Mouse (Mus musculus) stomach, postnatal 0 days (tissue): Measurements from ENCODE around the gene Fbxl5. TPM values are rescaled to one million over a fixed set of nuclear protein-coding genes. Genes with fewer than 3 reads are reported as not detected.

Experiments used
- ATAC-seq: fragments of 200-750 bp; cut with Nextera tagmentation; 2 replicates; pipeline ENCODE4 v1.8.0; 2017; ENCODE audit not compliant: low FRiP score, low TSS enrichment
- DNase-seq: peaks from one replicate; pipeline ENCODE4 v3.0.0-alpha.2; 2016; ENCODE audit warnings: low spot score
- H3K27ac ChIP-seq: fragments of 300-500 bp; sonication (generic); replicated peaks from 2 replicates; pipeline ENCODE4 v1.5.1; 2014; ENCODE audit warnings: mild to moderate bottlenecking, control low read depth
- H3K27me3 ChIP-seq: fragments of 300-500 bp; sonication (generic); 2 replicates; pipeline ENCODE4 v1.6.1; 2014; ENCODE audit warnings: low read length; ENCODE audit not compliant: control insufficient read depth, insufficient read depth
- H3K36me3 ChIP-seq: fragments of 300-500 bp; sonication (generic); 2 replicates; pipeline ENCODE4 v1.6.1; 2014; ENCODE audit warnings: low read length, mixed read lengths; ENCODE audit not compliant: control insufficient read depth, insufficient read depth
- H3K4me1 ChIP-seq: fragments of 300-500 bp; sonication (generic); replicated peaks from 2 replicates; pipeline ENCODE4 v1.6.1; 2014; ENCODE audit warnings: antibody characterized with exemption; ENCODE audit not compliant: control insufficient read depth, insufficient read depth
- H3K4me2 ChIP-seq: fragments of 300-500 bp; sonication (generic); replicated peaks from 2 replicates; pipeline ENCODE4 v1.6.1; 2014; ENCODE audit warnings: low read depth, mild to moderate bottlenecking, control low read depth, moderate library complexity
- H3K4me3 ChIP-seq: fragments of 300-500 bp; sonication (generic); 2 replicates; pipeline ENCODE4 v1.5.1; 2014; ENCODE audit warnings: low read depth, low read length, control low read depth
- H3K9ac ChIP-seq: fragments of 300-500 bp; sonication (generic); 2 replicates; pipeline ENCODE4 v1.6.1; 2014; ENCODE audit warnings: mild to moderate bottlenecking, low read length, control low read depth, mixed read lengths
- H3K9me3 ChIP-seq: fragments of 300-500 bp; sonication (generic); 2 replicates; pipeline ENCODE4 v1.6.1; 2016; ENCODE audit warnings: low read length; ENCODE audit not compliant: control insufficient read depth
- CTCF ChIP-seq: IDR thresholded peaks from 2 replicates; pipeline ENCODE4 v1.5.1; 2016; ENCODE audit warnings: antibody characterized with exemption, low read depth, mild to moderate bottlenecking, moderate library complexity
- EP300 ChIP-seq: optimal IDR thresholded peaks from 2 replicates; pipeline ENCODE3; 2016; ENCODE audit warnings: antibody characterized with exemption
- WGBS: fragments of 180-500 bp; shearing (Covaris S2); extraction: QIAGEN DNeasy Blood & Tissue Kit; methylation state at CpG from one replicate; pipeline ENCODE4 v1.1.7; 2014; 5-methylcytosine and 5-hydroxymethylcytosine counted together
- polyA plus RNA-seq: library from polyadenylated mRNA; unstranded; fragments of >200 nt; fragmentation: Nextera tagmentation; extraction: Ambion mirVana; gene quantifications from 2 replicates; pipeline ENCODE4 v1.2.1, GENCODE M21; 2015

Fbxl5 gene
- polyA plus RNA-seq: 44.0 and 45.7 TPM in 2 replicates

- H3K27me3 ChIP-seq: no peaks in the 10 kb centered on the region
- no peak within 1 kb of the TSS for H3K4me3 ChIP-seq
- no peaks in the 10 kb centered on the region for H3K36me3 ChIP-seq
- TF ChIP-seq EP300 (no peak), CTCF (no peak)
- ATAC-seq (no peak), DNase-seq (no peak)
- no peak within 1 kb of the TSS for H3K9ac ChIP-seq
- 83% methylated on average over 19 of the region's 19 CpGs for WGBS
- no peak within 1 kb of the TSS for H3K27ac ChIP-seq
- H3K9me3 ChIP-seq: no peaks in the 10 kb centered on the region
- no peaks in the 10 kb centered on the region for H3K4me1 ChIP-seq
- H3K4me2 ChIP-seq: no peak within 1 kb of the TSS
Measured at GRCm38 (mm10) chr5:43821538-43821937, at the start of gene Fbxl5. Fbxl5 (minus strand) TSS chr5:43821638.

GRCm38 (mm10) chr5:43868711-43869600 is 47.5 kb upstream of the Fbxl5 start:
- Histone ChIP-seq H3K9me3 (no peaks in the 10 kb centered on the region), H3K4me1 (no peaks in the 10 kb centered on the region), H3K27me3 (no peaks in the 10 kb centered on the region), H3K4me3 (peak overlapping the region; percentile 32), H3K9ac (peak overlapping the region; percentile 59), H3K27ac (peak overlapping the region; percentile 67), H3K4me2 (peak overlapping the region; percentile 62), H3K36me3 (no peaks in the 10 kb centered on the region)
- peak; percentile 50 for DNase-seq
- peak; percentile 68 for ATAC-seq
- 7% methylated on average over 28 of the region's 28 CpGs for WGBS
- no peak for TF ChIP-seq CTCF
- no peak for TF ChIP-seq EP300

GRCm38 (mm10) chr5:43868253-43868652 is 46.8 kb upstream of the Fbxl5 start, which contains the start of gene Cd38:
Cd38 (plus strand) TSS chr5:43868553.
- DNase-seq (no peak), ATAC-seq (no peak)
- no peaks in the 10 kb centered on the region for H3K36me3 ChIP-seq
- H3K9me3 ChIP-seq: no peaks in the 10 kb centered on the region
- H3K4me1 ChIP-seq: no peaks in the 10 kb centered on the region
- no peak for TF ChIP-seq EP300
- no peak for TF ChIP-seq CTCF
- peak within 1 kb of the TSS; percentile 67 for H3K27ac ChIP-seq
- H3K27me3 ChIP-seq: no peaks in the 10 kb centered on the region
- H3K9ac ChIP-seq: peak within 1 kb of the TSS; percentile 59
- H3K4me2 ChIP-seq: peak within 1 kb of the TSS; percentile 62
- H3K4me3 ChIP-seq: peak within 1 kb of the TSS; percentile 32

- Histone ChIP-seq H3K4me3 (no peak overlapping the region), H3K9ac (no peak overlapping the region), H3K9me3 (no peaks in the 10 kb centered on the region), H3K27me3 (no peaks in the 10 kb centered on the region), H3K36me3 (no peaks in the 10 kb centered on the region), H3K4me1 (no peaks in the 10 kb centered on the region), H3K27ac (no peak overlapping the region), H3K4me2 (no peak overlapping the region)
- TF ChIP-seq CTCF: no peak
- TF ChIP-seq EP300: no peak
- no peak for DNase-seq
- WGBS: 68% methylated on average over 2 of the region's 2 CpGs
- ATAC-seq: no peak
Measured at GRCm38 (mm10) chr5:43865316-43865715, 43.9 kb upstream of the Fbxl5 start.

- ATAC-seq: 0 out of 2 replicates have a peak, but pooled peaks have one; percentile 43
Measured at GRCm38 (mm10) chr5:43863642-43864041, 42.2 kb upstream of the Fbxl5 start.

More at GRCm38 (mm10) chr5:43863642-43864041, 42.2 kb upstream of the Fbxl5 start:
- Histone ChIP-seq H3K4me3 (no peak overlapping the region), H3K9ac (no peak overlapping the region), H3K4me1 (no peaks in the 10 kb centered on the region), H3K36me3 (no peaks in the 10 kb centered on the region), H3K9me3 (no peaks in the 10 kb centered on the region), H3K4me2 (no peak overlapping the region), H3K27me3 (no peaks in the 10 kb centered on the region), H3K27ac (no peak overlapping the region)
- no peak for TF ChIP-seq CTCF
- TF ChIP-seq EP300: no peak
- DNase-seq: no peak
- 38% methylated on average over 6 of the region's 6 CpGs for WGBS
